In genomic region chr11:84916703-84917300, GRCm38 (mm10) we compare ENCODE assay signal across 8 mouse cellular contexts. TPM values are rescaled to one million over a fixed set of nuclear protein-coding genes. Genes with fewer than 3 reads are reported as not detected.
DNase-seq lines count a peak whose midpoint lies in the region; ATAC-seq and TF ChIP-seq lines count a peak whose summit lies in the region.

No protein-coding gene starts in this region.

- TF ChIP-seq POLR2A in CH12.LX (IDR thresholded peaks at IDR 0.05; ENCODE audit: low read depth, low read length): no peak

- intact Hi-C loops in heart, postnatal 25 days (cut with DNase I): loop anchor here (5.0 kb wide), 1 partner anchor 345 kb away; no protein-coding TSS in a partner anchor

- peaks cover 21% of the 10 kb centered on the region for H3K79me2 ChIP-seq in CH12.LX (replicated peaks; ENCODE audit: control insufficient read depth, extremely low read depth, insufficient read depth, poor library complexity, severe bottlenecking)

- no peak overlapping the region for H3K9ac ChIP-seq in CH12.LX (ENCODE audit: insufficient read depth, low read depth)
- H3K9ac ChIP-seq in forebrain, embryonic 16.5 days (replicated peaks; ENCODE audit: low read depth, low read length): peak overlapping the region; percentile 43
- H3K9ac ChIP-seq in liver, embryonic 15.5 days: 0 out of 2 replicates have a peak overlapping the region, but pooled peaks have one; percentile 79

- H3K27ac ChIP-seq in CH12.LX (ENCODE audit: insufficient read depth, low read depth): no peak overlapping the region
- H3K27ac ChIP-seq in forebrain, embryonic 16.5 days (ENCODE audit: low read length): no peak overlapping the region
- no peak overlapping the region for H3K27ac ChIP-seq in liver, embryonic 15.5 days (replicated peaks)

- DNase-seq in heart, adult 11 months: peak; percentile 56
- DNase-seq in heart, postnatal 25 days (ENCODE audit: low spot score): no peak
- no peak for DNase-seq in CH12.LX (ENCODE audit: extremely low read depth)
- DNase-seq in gastrocnemius, postnatal 4 days (ENCODE audit: low spot score in 2 of 2): no peak
- DNase-seq in frontal cortex, postnatal 14 days (ENCODE audit: low spot score in 2 of 2): no peak
- no peak for DNase-seq in ovary, adult 18-20 months (ENCODE audit: low spot score)

- H3K4me2 ChIP-seq in CH12.LX (ENCODE audit: insufficient read depth, low read depth, poor library complexity, severe bottlenecking): no peak overlapping the region; the same call in 1 of the 2 replicates
- H3K4me2 ChIP-seq in forebrain, embryonic 16.5 days (ENCODE audit: low read length): peak overlapping the region; percentile 48
- peak overlapping the region; percentile 78 for H3K4me2 ChIP-seq in liver, embryonic 15.5 days

- ATAC-seq in forebrain, embryonic 16.5 days: no peak
- no peak for ATAC-seq in liver, embryonic 15.5 days (ENCODE audit: insufficient read depth)

- in situ Hi-C loops in CH12.LX (cut with MboI; ENCODE audit: low pct_ligation_motif_present, low pct_unique_long_range_greater_than_20kb, low sequenced_read_pairs): loop anchor here (5.0 to 10.0 kb wide), 4 partner anchors 40 to 338 kb away; no protein-coding TSS in a partner anchor

- no peak for TF ChIP-seq EP300 in CH12.LX (IDR thresholded peaks at IDR 0.05; ENCODE audit: low read length)

- peak overlapping the region in 2 of 3 experiments; percentile 83 to 98 for H3K4me3 ChIP-seq in CH12.LX (replicated peaks in 1 of 3; ENCODE audit: low read depth in 2 of 3, low read length in 2 of 3, poor library complexity in 1 of 3)
- peak overlapping the region; percentile 63 for H3K4me3 ChIP-seq in forebrain, embryonic 16.5 days (replicated peaks; ENCODE audit: low read length)
- peak overlapping the region; percentile 83 for H3K4me3 ChIP-seq in liver, embryonic 15.5 days (replicated peaks)

- no peaks in the 10 kb centered on the region for H3K9me3 ChIP-seq in CH12.LX (replicated peaks; ENCODE audit: low read length)
- H3K9me3 ChIP-seq in forebrain, embryonic 16.5 days (ENCODE audit: control insufficient read depth, low read length): no peaks in the 10 kb centered on the region
- H3K9me3 ChIP-seq in liver, embryonic 15.5 days (replicated peaks): no peaks in the 10 kb centered on the region

- H3K27me3 ChIP-seq in CH12.LX (replicated peaks): peaks cover 19% of the 10 kb centered on the region
- H3K27me3 ChIP-seq in forebrain, embryonic 16.5 days (replicated peaks; ENCODE audit: control insufficient read depth, insufficient read depth, low read length): no peaks in the 10 kb centered on the region
- no peaks in the 10 kb centered on the region for H3K27me3 ChIP-seq in liver, embryonic 15.5 days

- peaks cover 20 to 26% of the 10 kb centered on the region in 2 experiments for H3K36me3 ChIP-seq in CH12.LX (replicated peaks in 1 of 2; ENCODE audit: control insufficient read depth in 1 of 2, insufficient read depth in 1 of 2, low read length in 1 of 2)
- peaks cover 8% of the 10 kb centered on the region for H3K36me3 ChIP-seq in forebrain, embryonic 16.5 days (ENCODE audit: control insufficient read depth, insufficient read depth)
- H3K36me3 ChIP-seq in liver, embryonic 15.5 days (replicated peaks): peaks cover 22% of the 10 kb centered on the region

- dilution Hi-C loops in CH12.LX (cut with MboI; ENCODE audit: extremely low pct_ligation_motif_present, extremely low pct_unique_long_range_greater_than_20kb, low sequenced_read_pairs): no loop called here

- TF ChIP-seq CTCF in CH12.LX (conservative IDR thresholded peaks at IDR 0.05 in 1 of 2, IDR thresholded peaks at IDR 0.05 in 1 of 2; ENCODE audit: low read depth in 2 of 2, low read length in 2 of 2): no peak

- 54% methylated on average over 7 of the region's 7 CpGs for WGBS in forebrain, embryonic 16.5 days
- WGBS in liver, embryonic 15.5 days (ENCODE audit: insufficient replicate concordance): 54% methylated on average over 7 of the region's 7 CpGs

- TF ChIP-seq RAD21 in CH12.LX (IDR thresholded peaks at IDR 0.05; ENCODE audit: low read depth, low read length): no peak

- peaks cover 6 to 37% of the 10 kb centered on the region in 2 experiments; a peak in 3 of 4 replicates for H3K4me1 ChIP-seq in CH12.LX (ENCODE audit: control insufficient read depth in 1 of 2, insufficient read depth in 2 of 2)
- H3K4me1 ChIP-seq in forebrain, embryonic 16.5 days (replicated peaks; ENCODE audit: control insufficient read depth, insufficient read depth, low read length): peaks cover 18% of the 10 kb centered on the region
- peaks cover 42% of the 10 kb centered on the region for H3K4me1 ChIP-seq in liver, embryonic 15.5 days (replicated peaks)

TF ChIP-seq in CH12.LX, 34 proteins besides CTCF, POLR2A, EP300 and RAD21:
- TF ChIP-seq ZNF384 (IDR thresholded peaks at IDR 0.05; ENCODE audit: low read depth, low read length): no peak
- TF ChIP-seq JUND (conservative IDR thresholded peaks at IDR 0.05; ENCODE audit: low read depth, low read length): no peak
- no peak for TF ChIP-seq BHLHE40 (IDR thresholded peaks at IDR 0.05; ENCODE audit: low read depth, low read length)
- no peak for TF ChIP-seq PAX5 (IDR thresholded peaks at IDR 0.05; ENCODE audit: low read length)
- TF ChIP-seq GABPA (IDR thresholded peaks at IDR 0.05; ENCODE audit: insufficient replicate concordance, low read depth, low read length): no peak
- no peak for TF ChIP-seq NRF1 (IDR thresholded peaks at IDR 0.05; ENCODE audit: low read depth, low read length)
- TF ChIP-seq POLR2AphosphoS2 (IDR thresholded peaks at IDR 0.05; ENCODE audit: low read depth, low read length): no peak
- TF ChIP-seq IRF4 (IDR thresholded peaks at IDR 0.05; ENCODE audit: low read depth, low read length): no peak
- no peak for TF ChIP-seq ZMIZ1 (IDR thresholded peaks at IDR 0.05; ENCODE audit: low read depth, low read length)
- no peak for TF ChIP-seq TCF12 (IDR thresholded peaks at IDR 0.05; ENCODE audit: low read depth, low read length)
- TF ChIP-seq NELFE (IDR thresholded peaks at IDR 0.05; ENCODE audit: low read depth, low read length): no peak
- no peak for TF ChIP-seq CHD2 (IDR thresholded peaks at IDR 0.05; ENCODE audit: low read length)
- no peak for TF ChIP-seq SIN3A (IDR thresholded peaks at IDR 0.05; ENCODE audit: low read length)
- TF ChIP-seq ZC3H11A (IDR thresholded peaks at IDR 0.05; ENCODE audit: low read depth, low read length): no peak
- TF ChIP-seq ELF1 (IDR thresholded peaks at IDR 0.05; ENCODE audit: low read depth, low read length): no peak
- TF ChIP-seq JUN (IDR thresholded peaks at IDR 0.05; ENCODE audit: insufficient read depth, low read depth, low read length): no peak

RNA-seq across cellular contexts. Expression of gene Znhit3, which starts 0.6 kb away (rescaled TPM):
- total RNA-seq in heart, postnatal 25 days (2021): 10 to 100 TPM in 1 of 2 experiments, 1 to 10 TPM in 1; 7.6 to 10.2 TPM
- total RNA-seq in CH12.LX (2012; rRNA removed): 59.3 and 87.0 TPM in 2 replicates
- 130 and 140 TPM in 2 replicates for total RNA-seq in CH12.LX (2014; rRNA removed)
- 61.4 and 62.9 TPM in 2 replicates for polyA plus RNA-seq in CH12.LX (2012; ENCODE audit: insufficient read length, low read depth)
- 60.8 and 66.9 TPM in 2 replicates for polyA plus RNA-seq in forebrain, embryonic 16.5 days (2015; fragmentation: Nextera tagmentation; extraction: Ambion mirVana)
- 33.3 and 34.8 TPM in 2 replicates for polyA plus RNA-seq in liver, embryonic 15.5 days (2015; fragmentation: Nextera tagmentation; extraction: Ambion mirVana)
- 10 to 100 TPM; 12.2 to 14.7 TPM for total RNA-seq in gastrocnemius, postnatal 4 days (2021)

RNA-seq across cellular contexts. Expression of gene Pigw, which starts 36.7 kb away (rescaled TPM):
- 1 to 10 TPM; 5.4 to 6.4 TPM for total RNA-seq in heart, postnatal 25 days (2021)
- total RNA-seq in CH12.LX (2012; rRNA removed) (5.7 and 6.0 TPM in 2 replicates), CH12.LX (2014; rRNA removed) (5.5 and 6.5 TPM in 2 replicates)
- polyA plus RNA-seq in CH12.LX (2012; ENCODE audit: insufficient read length, low read depth): 7.8 and 9.2 TPM in 2 replicates
- 2.7 and 3.7 TPM in 2 replicates for polyA plus RNA-seq in forebrain, embryonic 16.5 days (2015; fragmentation: Nextera tagmentation; extraction: Ambion mirVana)
- 1.2 and 1.6 TPM in 2 replicates for polyA plus RNA-seq in liver, embryonic 15.5 days (2015; fragmentation: Nextera tagmentation; extraction: Ambion mirVana)
- 1 to 10 TPM; 5.6 to 6.4 TPM for total RNA-seq in gastrocnemius, postnatal 4 days (2021)

RNA-seq across cellular contexts. Expression of gene Myo19, which starts 36.9 kb away (rescaled TPM):
- total RNA-seq in heart, postnatal 25 days (2021): 1 to 10 TPM; 5.7 to 7.3 TPM
- total RNA-seq in CH12.LX (2012; rRNA removed) (9.1 and 13.0 TPM in 2 replicates), CH12.LX (2014; rRNA removed) (8.0 TPM in 2 replicates)
- polyA plus RNA-seq in CH12.LX (2012; ENCODE audit: insufficient read length, low read depth): 23.1 and 27.1 TPM in 2 replicates
- 5.1 and 6.5 TPM in 2 replicates for polyA plus RNA-seq in forebrain, embryonic 16.5 days (2015; fragmentation: Nextera tagmentation; extraction: Ambion mirVana)
- polyA plus RNA-seq in liver, embryonic 15.5 days (2015; fragmentation: Nextera tagmentation; extraction: Ambion mirVana): 3.4 and 3.8 TPM in 2 replicates
- 1 to 10 TPM; 7.7 to 7.8 TPM for total RNA-seq in gastrocnemius, postnatal 4 days (2021)

RNA-seq across cellular contexts. Expression of gene Car4, which starts 40.8 kb away (rescaled TPM):
- total RNA-seq in heart, postnatal 25 days (2021): 10 to 100 TPM; 32.8 to 47.4 TPM
- not detected in 2 replicates for total RNA-seq in CH12.LX (2012; rRNA removed)
- total RNA-seq in CH12.LX (2014; rRNA removed): not detected in 2 replicates
- polyA plus RNA-seq in CH12.LX (2012; ENCODE audit: insufficient read length, low read depth): not detected in 2 replicates
- 2.5 and 2.6 TPM in 2 replicates for polyA plus RNA-seq in forebrain, embryonic 16.5 days (2015; fragmentation: Nextera tagmentation; extraction: Ambion mirVana)
- 0.16 and 0.50 TPM in 2 replicates for polyA plus RNA-seq in liver, embryonic 15.5 days (2015; fragmentation: Nextera tagmentation; extraction: Ambion mirVana)
- total RNA-seq in gastrocnemius, postnatal 4 days (2021): 1 to 10 TPM; 6.7 to 8.7 TPM

RNA-seq across cellular contexts. Expression of gene Ggnbp2, which starts 46.2 kb away (rescaled TPM):
- 10 to 100 TPM; 41.2 to 46.8 TPM for total RNA-seq in heart, postnatal 25 days (2021)
- 67.3 and 70.9 TPM in 2 replicates for total RNA-seq in CH12.LX (2012; rRNA removed)
- total RNA-seq in CH12.LX (2014; rRNA removed): 86.5 and 105 TPM in 2 replicates
- polyA plus RNA-seq in CH12.LX (2012; ENCODE audit: insufficient read length, low read depth): 108 and 125 TPM in 2 replicates
- 71.4 and 73.3 TPM in 2 replicates for polyA plus RNA-seq in forebrain, embryonic 16.5 days (2015; fragmentation: Nextera tagmentation; extraction: Ambion mirVana)
- polyA plus RNA-seq in liver, embryonic 15.5 days (2015; fragmentation: Nextera tagmentation; extraction: Ambion mirVana): 55.4 and 56.1 TPM in 2 replicates
- total RNA-seq in gastrocnemius, postnatal 4 days (2021): 10 to 100 TPM; 57.5 to 63.0 TPM
